Mouse (Mus musculus) midbrain, embryonic 16.5 days (tissue): Measurements from ENCODE around the gene Fgd2. TPM values are rescaled to one million over a fixed set of nuclear protein-coding genes. Genes with fewer than 3 reads are reported as not detected.
A peak's percentile ranks its signal among the peaks of the same experiment; 100 is the strongest.

Experiments
- ATAC-seq: fragments of 200-750 bp; cut with Nextera tagmentation; 2 replicates; pipeline ENCODE4 v1.8.0; 2017; ENCODE audit warnings: moderate TSS enrichment
- H3K27ac ChIP-seq: fragments of 300-500 bp; sonication (generic); 2 replicates; pipeline ENCODE4 v1.5.1; 2014; ENCODE audit warnings: mild to moderate bottlenecking, low read length, mixed read lengths
- H3K27me3 ChIP-seq: fragments of 300-500 bp; sonication (generic); 2 replicates; pipeline ENCODE4 v1.6.1; 2014; ENCODE audit warnings: low read depth, low read length, mixed read lengths; ENCODE audit not compliant: control insufficient read depth, insufficient read depth
- H3K36me3 ChIP-seq: fragments of 300-500 bp; sonication (generic); 2 replicates; pipeline ENCODE4 v1.6.1; 2014; ENCODE audit warnings: mild to moderate bottlenecking, low read length, moderate library complexity, mixed read lengths; ENCODE audit not compliant: control insufficient read depth, insufficient read depth
- H3K4me1 ChIP-seq: fragments of 300-500 bp; sonication (generic); 2 replicates; pipeline ENCODE4 v1.6.1; 2014; ENCODE audit warnings: mild to moderate bottlenecking, low read length, mixed read lengths; ENCODE audit not compliant: control insufficient read depth, insufficient read depth
- H3K4me2 ChIP-seq: fragments of 300-500 bp; sonication (generic); 2 replicates; pipeline ENCODE4 v1.6.1; 2014; ENCODE audit warnings: mild to moderate bottlenecking, low read length, mixed read lengths
- H3K4me3 ChIP-seq: fragments of 300-500 bp; sonication (generic); 2 replicates; pipeline ENCODE4 v1.5.1; 2014; ENCODE audit warnings: low read depth, mild to moderate bottlenecking, low read length, moderate library complexity, mixed read lengths
- H3K9ac ChIP-seq: fragments of 300-500 bp; sonication (generic); 2 replicates; pipeline ENCODE4 v1.6.1; 2014; ENCODE audit warnings: low read depth, low read length, mixed read lengths
- H3K9me3 ChIP-seq: fragments of 300-500 bp; sonication (generic); replicated peaks from 2 replicates; pipeline ENCODE4 v1.6.1; 2014; ENCODE audit warnings: mild to moderate bottlenecking, low read length, mixed read lengths; ENCODE audit not compliant: control insufficient read depth, poor library complexity, severe bottlenecking
- WGBS: fragments of 180-500 bp; shearing (Covaris S2); extraction: QIAGEN DNeasy Blood & Tissue Kit; methylation state at CpG from one replicate; pipeline ENCODE4 v1.1.7; 2014; 5-methylcytosine and 5-hydroxymethylcytosine counted together
- polyA plus RNA-seq: library from polyadenylated mRNA; unstranded; fragments of >200 nt; fragmentation: Nextera tagmentation; extraction: Ambion mirVana; gene quantifications from 2 replicates; pipeline ENCODE4 v1.2.1, GENCODE M21; 2015

Gene Fgd2
- polyA plus RNA-seq, 1 experiment from 2014 or later, result 12.7 TPM

DNA sequence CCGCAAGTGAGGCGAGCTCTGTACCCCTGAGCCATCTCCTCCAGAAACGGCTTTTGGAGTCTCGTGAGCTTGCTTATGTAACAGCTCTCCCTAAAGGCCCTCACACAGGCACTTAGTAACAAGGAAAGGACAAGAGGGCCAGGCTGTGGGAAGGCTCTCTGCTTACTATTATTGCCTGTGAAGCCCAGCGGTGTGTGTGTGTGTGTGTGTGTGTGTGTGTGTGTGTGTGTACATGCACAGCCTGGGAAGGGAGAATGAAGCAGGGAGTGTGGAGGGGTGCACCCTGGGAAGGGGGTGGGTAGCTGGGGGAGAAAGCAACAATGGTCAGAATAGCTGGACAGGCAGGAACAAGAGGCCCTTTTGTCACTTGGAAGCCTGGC is 5.3 kb upstream of the Fgd2 start:
- H3K4me3 ChIP-seq, result no peak overlapping the region
- H3K9ac ChIP-seq, result peak overlapping the region; percentile 74
- H3K4me1 ChIP-seq, result peaks cover 28% of the 10 kb centered on the region
- ATAC-seq, result peak; percentile 21; the same call in 1 of the 2 replicates
- no peaks in the 10 kb centered on the region for H3K27me3 ChIP-seq
- H3K36me3 ChIP-seq, result no peaks in the 10 kb centered on the region
- no peaks in the 10 kb centered on the region for H3K9me3 ChIP-seq
- 8% methylated on average over 5 of the region's 5 CpGs for WGBS
- peak overlapping the region; percentile 99 for H3K27ac ChIP-seq
- peak overlapping the region; percentile 78 for H3K4me2 ChIP-seq

DNA sequence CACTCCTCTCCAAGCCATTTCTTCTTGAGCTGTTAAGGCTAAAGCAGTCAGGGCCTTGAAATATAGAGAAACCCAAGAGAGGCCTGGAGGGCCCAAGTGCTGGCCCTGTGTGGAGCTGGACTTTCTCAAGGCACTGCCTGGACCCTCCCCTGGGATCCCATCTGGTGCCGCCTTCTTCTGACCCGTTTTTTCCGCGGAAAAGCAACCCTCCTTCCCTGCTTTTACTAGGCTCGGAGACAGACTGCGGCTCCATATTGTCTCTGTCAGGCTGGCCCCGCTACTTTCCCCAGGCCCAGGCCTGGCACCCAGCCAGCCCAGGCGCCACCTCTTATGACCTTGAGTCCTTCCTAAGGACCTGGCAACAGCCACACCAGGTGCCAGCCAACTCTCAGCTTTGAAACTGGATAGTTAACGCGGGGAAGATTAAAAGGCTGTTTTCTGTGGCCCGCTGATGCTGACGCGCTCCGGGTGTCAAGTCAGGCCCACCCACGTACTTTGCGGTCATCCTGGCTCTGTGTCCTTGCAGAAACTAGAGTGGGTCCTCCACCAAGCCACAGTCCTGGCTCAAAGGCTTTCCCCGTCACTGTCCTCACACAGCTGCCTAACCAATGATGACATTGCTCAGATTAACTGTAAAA is 4.8 kb upstream of the Fgd2 start:
- Histone ChIP-seq H3K27ac (peak overlapping the region; percentile 99), H3K9ac (peak overlapping the region; percentile 74), H3K9me3 (no peaks in the 10 kb centered on the region), H3K27me3 (no peaks in the 10 kb centered on the region), H3K4me2 (peak overlapping the region; percentile 78), H3K36me3 (no peaks in the 10 kb centered on the region), H3K4me1 (peaks cover 28% of the 10 kb centered on the region), H3K4me3 (peak overlapping the region; percentile 40)
- peak; percentile 29 for ATAC-seq
- 5% methylated on average over 17 of the region's 17 CpGs for WGBS

- Histone ChIP-seq H3K4me3 (peak overlapping the region; percentile 40), H3K4me2 (peak overlapping the region; percentile 78), H3K36me3 (no peaks in the 10 kb centered on the region), H3K4me1 (peaks cover 28% of the 10 kb centered on the region), H3K9me3 (no peaks in the 10 kb centered on the region), H3K27ac (peak overlapping the region; percentile 99), H3K9ac (peak overlapping the region; percentile 74), H3K27me3 (no peaks in the 10 kb centered on the region)
- 1% methylated on average over 11 of the region's 11 CpGs for WGBS
- ATAC-seq, result peak; percentile 98
These were observed 4.2 kb upstream of the Fgd2 start for GRCm38 (mm10) chr17:29356479-29356856.

DNA sequence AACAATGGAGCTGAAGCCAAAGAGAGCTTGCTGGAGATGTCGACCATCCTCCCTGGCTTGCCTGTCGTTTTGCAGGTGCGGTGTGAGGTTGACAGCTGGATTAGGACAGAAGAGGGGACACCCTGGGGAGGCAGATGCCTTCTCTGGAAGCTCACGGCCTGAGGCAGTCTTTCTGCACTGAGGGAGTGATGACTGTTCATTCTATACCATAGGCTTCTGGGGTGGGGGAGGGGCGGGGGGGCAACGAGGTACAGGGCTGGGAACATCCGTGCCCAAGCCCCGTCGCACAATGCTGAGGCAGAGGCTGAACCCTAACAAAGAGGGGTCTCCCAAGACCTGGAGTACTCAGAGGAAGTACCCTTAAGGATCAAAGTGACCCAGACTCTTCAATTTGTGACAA is 3.8 kb upstream of the Fgd2 start:
- 4% methylated on average over 9 of the region's 9 CpGs for WGBS
- peaks cover 28% of the 10 kb centered on the region for H3K4me1 ChIP-seq
- H3K27ac ChIP-seq, result peak overlapping the region; percentile 99
- H3K4me2 ChIP-seq, result peak overlapping the region; percentile 78
- H3K9ac ChIP-seq, result peak overlapping the region; percentile 74
- no peaks in the 10 kb centered on the region for H3K27me3 ChIP-seq
- no peaks in the 10 kb centered on the region for H3K9me3 ChIP-seq
- peak overlapping the region; percentile 40 for H3K4me3 ChIP-seq
- ATAC-seq, result peak; percentile 62; the same call in 1 of the 2 replicates
- H3K36me3 ChIP-seq, result no peaks in the 10 kb centered on the region

- Histone ChIP-seq H3K4me1 (peaks cover 28% of the 10 kb centered on the region), H3K36me3 (no peaks in the 10 kb centered on the region), H3K4me2 (no peak overlapping the region), H3K27ac (no peak overlapping the region), H3K27me3 (no peaks in the 10 kb centered on the region), H3K4me3 (no peak overlapping the region), H3K9me3 (no peaks in the 10 kb centered on the region), H3K9ac (no peak overlapping the region)
- 52% methylated on average over 3 of the region's 3 CpGs for WGBS
- ATAC-seq, result no peak
These were observed 1.8 kb upstream of the Fgd2 start for GRCm38 (mm10) chr17:29358928-29359327.

GRCm38 (mm10) chr17:29361982-29362691 is 1.4 kb downstream of the Fgd2 start:
- no peaks in the 10 kb centered on the region for H3K27me3 ChIP-seq
- 60% methylated on average over 8 of the region's 8 CpGs for WGBS
- H3K4me1 ChIP-seq, result peaks cover 6% of the 10 kb centered on the region
- no peak overlapping the region for H3K9ac ChIP-seq
- no peaks in the 10 kb centered on the region for H3K36me3 ChIP-seq
- no peak overlapping the region for H3K4me3 ChIP-seq
- no peak overlapping the region for H3K27ac ChIP-seq
- no peak for ATAC-seq
- no peaks in the 10 kb centered on the region for H3K9me3 ChIP-seq
- no peak overlapping the region for H3K4me2 ChIP-seq

DNA sequence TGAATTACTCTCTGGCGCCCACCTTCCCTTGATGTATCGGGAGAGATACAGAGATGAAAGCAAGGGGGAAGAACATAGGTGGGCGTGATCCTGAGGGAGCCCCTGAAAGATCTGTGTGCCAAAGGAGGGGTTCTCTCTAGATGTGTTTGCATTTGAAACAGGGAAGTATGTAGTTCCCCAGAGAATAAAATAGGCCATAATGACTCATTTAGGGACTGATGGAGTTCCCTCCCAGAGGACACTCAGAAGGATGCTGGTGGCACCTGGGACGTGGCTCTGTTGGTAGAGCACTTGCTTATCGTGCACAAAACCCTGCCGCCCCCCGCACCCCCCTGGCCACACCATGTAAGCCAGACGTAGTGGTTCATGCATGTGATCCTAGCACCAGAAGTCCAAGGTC is 2.4 kb downstream of the Fgd2 start:
- Histone ChIP-seq H3K27ac (no peak overlapping the region), H3K4me1 (no peaks in the 10 kb centered on the region), H3K4me3 (no peak overlapping the region), H3K9ac (no peak overlapping the region), H3K4me2 (no peak overlapping the region), H3K9me3 (no peaks in the 10 kb centered on the region), H3K36me3 (no peaks in the 10 kb centered on the region), H3K27me3 (no peaks in the 10 kb centered on the region)
- WGBS, result 82% methylated on average over 8 of the region's 8 CpGs
- ATAC-seq, result no peak

- ATAC-seq, result no peak
- Histone ChIP-seq H3K27me3 (no peaks in the 10 kb centered on the region), H3K4me3 (no peak overlapping the region), H3K27ac (no peak overlapping the region), H3K4me1 (peaks cover 5% of the 10 kb centered on the region), H3K9me3 (no peaks in the 10 kb centered on the region), H3K9ac (no peak overlapping the region), H3K4me2 (no peak overlapping the region), H3K36me3 (no peaks in the 10 kb centered on the region)
- WGBS, result 89% methylated on average over 13 of the region's 13 CpGs
These were observed 4.4 kb downstream of the Fgd2 start for GRCm38 (mm10) chr17:29365105-29365621.

- no peak overlapping the region for H3K4me2 ChIP-seq
- peaks cover 5% of the 10 kb centered on the region for H3K4me1 ChIP-seq
- 12% methylated on average over 7 of the region's 7 CpGs for WGBS
- no peak overlapping the region for H3K4me3 ChIP-seq
- ATAC-seq, result no peak
- no peaks in the 10 kb centered on the region for H3K36me3 ChIP-seq
- H3K9me3 ChIP-seq, result no peaks in the 10 kb centered on the region
- no peak overlapping the region for H3K27ac ChIP-seq
- H3K9ac ChIP-seq, result no peak overlapping the region
- no peaks in the 10 kb centered on the region for H3K27me3 ChIP-seq
These were observed 8.0 kb downstream of the Fgd2 start for GRCm38 (mm10) chr17:29368726-29369125.
